Mouse (Mus musculus): ENCODE measurements at regions not wholly inside any gene's neighbourhood (a gene's known extent, or its start where the extent isn't known, plus 50 kb on each side); places are given as distances from the start of the nearest gene placed in this dataset.

DNA sequence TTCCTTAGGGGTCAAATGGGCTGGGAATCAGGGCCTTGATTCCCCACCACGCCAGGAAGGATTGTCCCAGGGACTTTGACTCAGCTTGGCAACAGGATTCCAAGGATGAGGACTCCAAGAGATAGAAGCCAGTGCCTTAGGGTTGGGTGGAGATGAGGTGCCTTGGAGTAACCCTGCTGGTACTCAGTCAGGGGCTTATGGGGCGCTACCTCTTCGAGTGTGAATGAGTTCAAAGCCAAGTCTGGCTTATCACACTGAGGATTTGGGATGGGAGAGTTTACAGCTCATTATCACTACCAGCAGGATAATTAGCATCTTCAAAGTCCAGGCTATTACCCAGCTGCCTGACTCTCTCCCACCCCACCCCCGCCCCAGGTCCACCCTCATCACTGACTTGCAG lies 213.5 kb downstream of the Cdh26 start:
- TF ChIP-seq POLR2A (IDR thresholded peaks at IDR 0.05; ENCODE audit: extremely low read depth, insufficient read depth, low read length), result no peak
- TF ChIP-seq CTCF (IDR thresholded peaks at IDR 0.05; ENCODE audit: extremely low read depth, insufficient read depth, low read length), result no peak
